Mouse (Mus musculus): Measurements from ENCODE around the gene Tnfaip3. TPM values are rescaled to one million over a fixed set of nuclear protein-coding genes. Genes with fewer than 3 reads are reported as not detected.
A peak's percentile ranks its signal among the peaks of the same experiment; 100 is the strongest.

Gene Tnfaip3
- total RNA-seq (2021) = 1 to 10 TPM; 4.6 to 4.8 TPM

- peak; percentile 94 to 95 for DNase-seq
Measured at GRCm38 (mm10) chr10:19015257-19015862, at the start of gene Tnfaip3. Tnfaip3 (minus strand) TSS chr10:19015657.

GRCm38 (mm10) chr10:19064651-19065601 is 49.5 kb upstream of the Tnfaip3 start:
- DNase-seq = no peak

- DNase-seq = no peak
Measured at GRCm38 (mm10) chr10:19063670-19064069, 48.2 kb upstream of the Tnfaip3 start.

GRCm38 (mm10) chr10:19063208-19063607 is 47.8 kb upstream of the Tnfaip3 start:
- DNase-seq = no peak

GRCm38 (mm10) chr10:19062098-19062905 is 46.8 kb upstream of the Tnfaip3 start:
- peak in 1 of 2 experiments; percentile 15 for DNase-seq

- no peak for DNase-seq
Measured at GRCm38 (mm10) chr10:19061201-19061600, 45.7 kb upstream of the Tnfaip3 start.

GRCm38 (mm10) chr10:19053524-19053923 is 38.1 kb upstream of the Tnfaip3 start:
- no peak for DNase-seq

- no peak for DNase-seq
Measured at GRCm38 (mm10) chr10:19045986-19046385, 30.5 kb upstream of the Tnfaip3 start.

- DNase-seq = no peak
Measured at GRCm38 (mm10) chr10:19044765-19045516, 29.5 kb upstream of the Tnfaip3 start.

- DNase-seq = peak in 1 of 2 experiments; percentile 5
Measured at GRCm38 (mm10) chr10:19043529-19044262, 28.2 kb upstream of the Tnfaip3 start.

GRCm38 (mm10) chr10:19040147-19040546 is 24.7 kb upstream of the Tnfaip3 start:
- DNase-seq = no peak

GRCm38 (mm10) chr10:19034764-19035163 is 19.3 kb upstream of the Tnfaip3 start:
- no peak for DNase-seq

GRCm38 (mm10) chr10:19033696-19034095 is 18.2 kb upstream of the Tnfaip3 start:
- no peak for DNase-seq

- DNase-seq = no peak
Measured at GRCm38 (mm10) chr10:19031875-19032274, 16.4 kb upstream of the Tnfaip3 start.

GRCm38 (mm10) chr10:19030628-19031027 is 15.2 kb upstream of the Tnfaip3 start:
- DNase-seq = no peak

GRCm38 (mm10) chr10:19026710-19027109 is 11.3 kb upstream of the Tnfaip3 start:
- DNase-seq = no peak

GRCm38 (mm10) chr10:19024353-19024752 is 8.9 kb upstream of the Tnfaip3 start:
- DNase-seq = no peak

GRCm38 (mm10) chr10:19023622-19024326 is 8.3 kb upstream of the Tnfaip3 start:
- no peak for DNase-seq

- no peak for DNase-seq
Measured at GRCm38 (mm10) chr10:19022272-19022671, 6.8 kb upstream of the Tnfaip3 start.

- no peak for DNase-seq
Measured at GRCm38 (mm10) chr10:19016823-19017471, 1.5 kb upstream of the Tnfaip3 start.

Data from layer of hippocampus, postnatal 36 days (tissue).